9 mouse cellular contexts compared by ENCODE assay signal in the genomic region with DNA sequence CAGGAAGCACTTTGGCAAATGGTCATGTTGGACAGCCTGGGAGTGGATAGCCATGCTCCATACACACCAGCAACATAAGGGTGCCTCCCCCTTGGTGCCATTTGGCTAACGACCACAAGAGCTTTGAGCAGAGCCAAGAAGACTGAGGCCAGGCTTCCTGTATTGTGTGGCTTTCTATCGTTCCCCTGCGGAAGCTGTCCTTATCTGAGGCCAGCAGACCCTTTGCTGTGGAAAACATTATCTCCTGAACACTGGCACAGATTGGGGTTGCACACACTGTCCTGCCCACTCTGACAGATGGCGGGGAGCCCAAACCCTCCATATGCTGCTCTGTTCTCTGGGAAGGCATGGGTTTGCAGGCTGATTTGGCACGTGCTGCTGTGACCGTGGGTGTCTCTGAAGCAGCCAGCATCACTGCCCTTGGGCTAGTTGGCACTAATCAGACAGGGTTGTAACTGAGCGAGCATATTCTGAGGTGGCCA.
DNase-seq lines count a peak whose midpoint lies in the region; ATAC-seq lines count a peak whose summit lies in the region.
"Had no signal": no experiment of that assay in that cellular context is flagged by ENCODE, and none has a peak within 500 bp of the region (broad histone marks: within the 10 kb centered on the region; RNA-seq: fewer than 3 reads in every experiment).

No protein-coding gene starts in this region.

- intact Hi-C loops in left cerebral cortex, postnatal 10 days (cut with DNase I), result no loop called here

- H3K27ac ChIP-seq in heart, embryonic 13.5 days (replicated peaks), result no peak overlapping the region
- H3K27ac ChIP-seq: neural tube, embryonic 12.5 days had no signal

- H3K9me3 ChIP-seq in heart, embryonic 13.5 days, result no peaks in the 10 kb centered on the region
- H3K9me3 ChIP-seq: neural tube, embryonic 12.5 days had no signal

- peak; percentile 12 to 54 for DNase-seq in adrenal gland, postnatal 36 days
- DNase-seq in cerebellum, adult 11-12 months, result peak; percentile 100
- DNase-seq in left cerebral cortex, postnatal 10 days (ENCODE audit: extremely low spot score in 1 of 2, low spot score in 2 of 2), result peak; percentile 70 to 73
- DNase-seq in right cerebral cortex, adult 2 months (ENCODE audit: low spot score in 2 of 2), result peak; percentile 88 to 89
- DNase-seq in kidney, adult 18-20 months, result no peak
- no peak for DNase-seq in kidney, postnatal 4 days
- DNase-seq in thymus, postnatal 0 days (ENCODE audit: low spot score), result no peak

- 53% methylated on average over 7 of the region's 7 CpGs for WGBS in heart, embryonic 13.5 days

- ATAC-seq in heart, embryonic 13.5 days (ENCODE audit: extremely low read depth, insufficient number of reproducible peaks, low FRiP score, low TSS enrichment), result peak; percentile 62

- no peaks in the 10 kb centered on the region for H3K27me3 ChIP-seq in heart, embryonic 13.5 days (replicated peaks)
- H3K27me3 ChIP-seq: neural tube, embryonic 12.5 days had no signal

- H3K4me3 ChIP-seq in heart, embryonic 13.5 days, result no peak overlapping the region
- H3K4me3 ChIP-seq: neural tube, embryonic 12.5 days had no signal

- no peak overlapping the region for H3K9ac ChIP-seq in heart, embryonic 13.5 days
- H3K9ac ChIP-seq: neural tube, embryonic 12.5 days had no signal

- no peak overlapping the region for H3K4me2 ChIP-seq in heart, embryonic 13.5 days
- H3K4me2 ChIP-seq: neural tube, embryonic 12.5 days had no signal

- H3K36me3 ChIP-seq in heart, embryonic 13.5 days, result no peaks in the 10 kb centered on the region
- H3K36me3 ChIP-seq: neural tube, embryonic 12.5 days had no signal

- no peaks in the 10 kb centered on the region for H3K4me1 ChIP-seq in heart, embryonic 13.5 days
- H3K4me1 ChIP-seq: neural tube, embryonic 12.5 days had no signal

Comparison
In these comparisons a context has a peak if more than half of its experiments do, and no peak if none do; other contexts are left out.
1. DNase-seq: peak in adrenal gland, postnatal 36 days (2 of 2), cerebellum, adult 11-12 months (single experiment), left cerebral cortex, postnatal 10 days (2 of 2) and right cerebral cortex, adult 2 months (2 of 2); none in kidney, adult 18-20 months (single experiment), kidney, postnatal 4 days (0 of 2) and thymus, postnatal 0 days (single experiment).